Comparison of ENCODE assay signal across 9 mouse cellular contexts in genomic region chr8:72746061-72746460, GRCm38 (mm10). TPM values are rescaled to one million over a fixed set of nuclear protein-coding genes. Genes with fewer than 3 reads are reported as not detected.
DNase-seq lines count a peak whose midpoint lies in the region; ATAC-seq and TF ChIP-seq lines count a peak whose summit lies in the region.
"Had no signal": no experiment of that assay in that cellular context is flagged by ENCODE, and none has a peak within 500 bp of the region (broad histone marks: within the 10 kb centered on the region; RNA-seq: fewer than 3 reads in every experiment).

No protein-coding gene starts in this region.

- no peak for TF ChIP-seq EP300 in CH12.LX (IDR thresholded peaks at IDR 0.05; ENCODE audit: low read length)

- 36% methylated on average over 5 of the region's 5 CpGs for WGBS in forebrain, embryonic 16.5 days
- whole genome bisulfite sequencing in lung, adult 2 months, result 39% methylated on average over 5 of the region's 5 CpGs

- H3K79me2 ChIP-seq in CH12.LX (replicated peaks; ENCODE audit: control insufficient read depth, extremely low read depth, insufficient read depth, poor library complexity, severe bottlenecking), result no peaks in the 10 kb centered on the region

- peak; percentile 83 to 85 for TF ChIP-seq CTCF in CH12.LX (conservative IDR thresholded peaks at IDR 0.05 in 1 of 2, IDR thresholded peaks at IDR 0.05 in 1 of 2; ENCODE audit: low read depth in 2 of 2, low read length in 2 of 2)
- TF ChIP-seq CTCF in lung, adult 2 months (IDR thresholded peaks at IDR 0.05; ENCODE audit: insufficient read depth, low read length), result peak; percentile 76

- no peaks in the 10 kb centered on the region for H3K9me3 ChIP-seq in CH12.LX (replicated peaks; ENCODE audit: low read length)
- H3K9me3 ChIP-seq in forebrain, embryonic 16.5 days (ENCODE audit: control insufficient read depth, low read length), result no peaks in the 10 kb centered on the region
- H3K9me3 ChIP-seq: heart, embryonic 13.5 days; neural tube, embryonic 13.5 days had no signal

- H3K4me2 ChIP-seq in CH12.LX (ENCODE audit: insufficient read depth, low read depth, poor library complexity, severe bottlenecking), result no peak overlapping the region
- H3K4me2 ChIP-seq in forebrain, embryonic 16.5 days (ENCODE audit: low read length), result no peak overlapping the region
- H3K4me2 ChIP-seq: heart, embryonic 13.5 days; neural tube, embryonic 13.5 days had no signal

- dilution Hi-C loops in CH12.LX (cut with MboI; ENCODE audit: extremely low pct_ligation_motif_present, extremely low pct_unique_long_range_greater_than_20kb, low sequenced_read_pairs), result no loop called here

- no peak overlapping the region for H3K27ac ChIP-seq in CH12.LX (ENCODE audit: insufficient read depth, low read depth)
- no peak overlapping the region for H3K27ac ChIP-seq in forebrain, embryonic 16.5 days (ENCODE audit: low read length)
- H3K27ac ChIP-seq: heart, embryonic 13.5 days; neural tube, embryonic 13.5 days had no signal

- TF ChIP-seq POLR2A in CH12.LX (IDR thresholded peaks at IDR 0.05; ENCODE audit: low read depth, low read length), result no peak
- TF ChIP-seq POLR2A in lung, adult 2 months (IDR thresholded peaks at IDR 0.05; ENCODE audit: borderline replicate concordance, extremely low read depth, low read depth, low read length), result no peak

- DNase-seq in B cell, adult 2 months, result peak; percentile 57 to 58
- peak; percentile 51 for DNase-seq in CH12.LX (ENCODE audit: extremely low read depth)
- DNase-seq in cerebellum, adult 11-12 months, result peak; percentile 37
- peak; percentile 60 for DNase-seq in kidney, adult 9 months
- DNase-seq in lung, adult 2 months, result peak; percentile 42
- DNase-seq in right cerebral cortex, adult 18-20 months, result peak; percentile 57

- TF ChIP-seq RAD21 in CH12.LX (IDR thresholded peaks at IDR 0.05; ENCODE audit: low read depth, low read length), result peak; percentile 77

- H3K27me3 ChIP-seq in CH12.LX (replicated peaks), result no peaks in the 10 kb centered on the region
- no peaks in the 10 kb centered on the region for H3K27me3 ChIP-seq in forebrain, embryonic 16.5 days (replicated peaks; ENCODE audit: control insufficient read depth, insufficient read depth, low read length)
- H3K27me3 ChIP-seq: heart, embryonic 13.5 days; neural tube, embryonic 13.5 days had no signal

- in situ Hi-C loops in CH12.LX (cut with MboI; ENCODE audit: low pct_ligation_motif_present, low pct_unique_long_range_greater_than_20kb, low sequenced_read_pairs), result loop anchor here (5.0 kb wide), 1 partner anchor 64 kb away; no protein-coding TSS in a partner anchor

- H3K4me1 ChIP-seq in CH12.LX (ENCODE audit: control insufficient read depth in 1 of 2, insufficient read depth in 2 of 2), result no peaks in the 10 kb centered on the region
- no peaks in the 10 kb centered on the region for H3K4me1 ChIP-seq in forebrain, embryonic 16.5 days (replicated peaks; ENCODE audit: control insufficient read depth, insufficient read depth, low read length)
- H3K4me1 ChIP-seq in lung, adult 2 months (ENCODE audit: control insufficient read depth, insufficient read depth, low read length), result no peaks in the 10 kb centered on the region
- H3K4me1 ChIP-seq: heart, embryonic 13.5 days; neural tube, embryonic 13.5 days had no signal

- no peak overlapping the region for H3K4me3 ChIP-seq in CH12.LX (replicated peaks in 1 of 3; ENCODE audit: low read depth in 2 of 3, low read length in 2 of 3, poor library complexity in 1 of 3)
- no peak overlapping the region for H3K4me3 ChIP-seq in forebrain, embryonic 16.5 days (replicated peaks; ENCODE audit: low read length)
- H3K4me3 ChIP-seq in lung, adult 2 months (replicated peaks; ENCODE audit: extremely low read depth, low read depth, low read length), result no peak overlapping the region
- H3K4me3 ChIP-seq: heart, embryonic 13.5 days; neural tube, embryonic 13.5 days had no signal

- peak; percentile 39 for ATAC-seq in forebrain, embryonic 16.5 days

- H3K36me3 ChIP-seq in CH12.LX (replicated peaks in 1 of 2; ENCODE audit: control insufficient read depth in 1 of 2, insufficient read depth in 1 of 2, low read length in 1 of 2), result peaks cover 91 to 99% of the 10 kb centered on the region in 2 experiments
- peaks cover 69% of the 10 kb centered on the region for H3K36me3 ChIP-seq in forebrain, embryonic 16.5 days (ENCODE audit: control insufficient read depth, insufficient read depth)

- H3K9ac ChIP-seq in CH12.LX (ENCODE audit: insufficient read depth, low read depth), result no peak overlapping the region
- H3K9ac ChIP-seq in forebrain, embryonic 16.5 days (replicated peaks; ENCODE audit: low read depth, low read length), result no peak overlapping the region
- H3K9ac ChIP-seq: heart, embryonic 13.5 days; neural tube, embryonic 13.5 days had no signal

TF ChIP-seq in CH12.LX, 34 proteins besides CTCF, POLR2A, EP300 and RAD21:
- TF ChIP-seq GABPA (IDR thresholded peaks at IDR 0.05; ENCODE audit: insufficient replicate concordance, low read depth, low read length), result no peak
- no peak for TF ChIP-seq HCFC1 (IDR thresholded peaks at IDR 0.05; ENCODE audit: low read depth, low read length)
- no peak for TF ChIP-seq RCOR1 (conservative IDR thresholded peaks at IDR 0.05; ENCODE audit: low read depth, low read length)
- TF ChIP-seq SMC3 (IDR thresholded peaks at IDR 0.05; ENCODE audit: low read depth, low read length), result peak; percentile 69
- TF ChIP-seq TCF12 (IDR thresholded peaks at IDR 0.05; ENCODE audit: low read depth, low read length), result 0 out of 2 replicates have a peak, but pooled peaks have one; percentile 20
- no peak for TF ChIP-seq ZMIZ1 (IDR thresholded peaks at IDR 0.05; ENCODE audit: low read depth, low read length)
- peak; percentile 38; the same call in 1 of the 2 replicates for TF ChIP-seq NELFE (IDR thresholded peaks at IDR 0.05; ENCODE audit: low read depth, low read length)

RNA-seq across cellular contexts. Expression of gene F2rl3, which starts 15.6 kb away (rescaled TPM):
- total RNA-seq in CH12.LX (2012; rRNA removed), result 0.13 and 0.21 TPM in 2 replicates
- total RNA-seq in CH12.LX (2014; rRNA removed), result 0.32 TPM in 1 of 2 replicates, not detected in the other
- not detected in 2 replicates for polyA plus RNA-seq in CH12.LX (2012; ENCODE audit: insufficient read length, low read depth)
- 0.19 and 0.41 TPM in 2 replicates for polyA plus RNA-seq in forebrain, embryonic 16.5 days (2015; fragmentation: Nextera tagmentation; extraction: Ambion mirVana)
- polyA plus RNA-seq in lung, adult 2 months (2012; rRNA removed), result 1.9 and 2.1 TPM in 2 replicates

RNA-seq across cellular contexts. Expression of gene Sin3b, which starts 23.0 kb away (rescaled TPM):
- total RNA-seq in CH12.LX (2012; rRNA removed) (148 and 183 TPM in 2 replicates), CH12.LX (2014; rRNA removed) (120 and 132 TPM in 2 replicates)
- 109 and 118 TPM in 2 replicates for polyA plus RNA-seq in CH12.LX (2012; ENCODE audit: insufficient read length, low read depth)
- 192 and 208 TPM in 2 replicates for polyA plus RNA-seq in forebrain, embryonic 16.5 days (2015; fragmentation: Nextera tagmentation; extraction: Ambion mirVana)
- polyA plus RNA-seq in lung, adult 2 months (2012; rRNA removed), result 89.9 and 108 TPM in 2 replicates
